Mouse (Mus musculus): ENCODE results near the gene Rassf7. TPM values are rescaled to one million over a fixed set of nuclear protein-coding genes. Genes with fewer than 3 reads are reported as not detected.

Gene Rassf7
- polyA plus RNA-seq (2015; fragmentation: Illumina TruSeq; extraction: RNeasy Lipid Tissue Mini Kit (QIAGEN cat#74804); ENCODE audit: low read depth, low replicate concordance), result 2.9 TPM

GRCm38 (mm10) chr7:141215101-141215879, at the start of gene Rassf7:
Gene Rassf7 (plus strand): TSS chr7:141215860.

GRCm38 (mm10) chr7:141172116-141173006, 43.3 kb upstream of the Rassf7 start, which contains the start of gene Rnh1:
Gene Rnh1 (minus strand): TSS chr7:141172857.

GRCm38 (mm10) chr7:141193948-141194347, 21.7 kb upstream of the Rassf7 start, which contains the start of the genes Hras and Lrrc56:
Gene Hras (minus strand): TSS chr7:141194005.
Gene Lrrc56 (plus strand): TSS chr7:141194157.

GRCm38 (mm10) chr7:141213605-141214235, 1.9 kb upstream of the Rassf7 start, which contains the start of gene Lmntd2:
Gene Lmntd2 (minus strand): TSS chr7:141214080.

GRCm38 (mm10) chr7:141228279-141229067, 12.8 kb downstream of the Rassf7 start, which contains the start of gene Phrf1:
Gene Phrf1 (plus strand): TSS chr7:141228784.

GRCm38 (mm10) chr7:141265739-141266561, 50.3 kb downstream of the Rassf7 start, which contains the start of gene Irf7:
Gene Irf7 (minus strand): TSS chr7:141266481.

Other genes with a start within 250 kb of the Rassf7 start
- 8.0 TPM for gene Ifitm1, start 248.6 kb upstream of the Rassf7 start, polyA plus RNA-seq (2015; fragmentation: Illumina TruSeq; extraction: RNeasy Lipid Tissue Mini Kit (QIAGEN cat#74804); ENCODE audit: low read depth, low replicate concordance)
- gene Ifitm3, start 205.1 kb upstream of the Rassf7 start, polyA plus RNA-seq (2015; fragmentation: Illumina TruSeq; extraction: RNeasy Lipid Tissue Mini Kit (QIAGEN cat#74804); ENCODE audit: low read depth, low replicate concordance), result 39.7 TPM
- 1.1 TPM for gene Ifitm6, start 197.9 kb upstream of the Rassf7 start, polyA plus RNA-seq (2015; fragmentation: Illumina TruSeq; extraction: RNeasy Lipid Tissue Mini Kit (QIAGEN cat#74804); ENCODE audit: low read depth, low replicate concordance)
- gene Gm17387, start 186.7 kb upstream of the Rassf7 start, polyA plus RNA-seq (2015; fragmentation: Illumina TruSeq; extraction: RNeasy Lipid Tissue Mini Kit (QIAGEN cat#74804); ENCODE audit: low read depth, low replicate concordance), result not detected
- gene B4galnt4, start 154.8 kb upstream of the Rassf7 start, polyA plus RNA-seq (2015; fragmentation: Illumina TruSeq; extraction: RNeasy Lipid Tissue Mini Kit (QIAGEN cat#74804); ENCODE audit: low read depth, low replicate concordance), result 44.9 TPM
- not detected for gene Pkp3, start 137.6 kb upstream of the Rassf7 start, polyA plus RNA-seq (2015; fragmentation: Illumina TruSeq; extraction: RNeasy Lipid Tissue Mini Kit (QIAGEN cat#74804); ENCODE audit: low read depth, low replicate concordance)
- 2.7 TPM for gene Sigirr, start 115.3 kb upstream of the Rassf7 start, polyA plus RNA-seq (2015; fragmentation: Illumina TruSeq; extraction: RNeasy Lipid Tissue Mini Kit (QIAGEN cat#74804); ENCODE audit: low read depth, low replicate concordance)
- not detected for gene Ano9, start 98.1 kb upstream of the Rassf7 start, polyA plus RNA-seq (2015; fragmentation: Illumina TruSeq; extraction: RNeasy Lipid Tissue Mini Kit (QIAGEN cat#74804); ENCODE audit: low read depth, low replicate concordance)
- gene Ptdss2, start 93.5 kb upstream of the Rassf7 start, polyA plus RNA-seq (2015; fragmentation: Illumina TruSeq; extraction: RNeasy Lipid Tissue Mini Kit (QIAGEN cat#74804); ENCODE audit: low read depth, low replicate concordance), result 59.5 TPM
- 53.6 TPM for gene Rnh1, start 43.0 kb upstream of the Rassf7 start, polyA plus RNA-seq (2015; fragmentation: Illumina TruSeq; extraction: RNeasy Lipid Tissue Mini Kit (QIAGEN cat#74804); ENCODE audit: low read depth, low replicate concordance)
- gene Hras, start 21.9 kb upstream of the Rassf7 start, polyA plus RNA-seq (2015; fragmentation: Illumina TruSeq; extraction: RNeasy Lipid Tissue Mini Kit (QIAGEN cat#74804); ENCODE audit: low read depth, low replicate concordance), result 235 TPM
- gene Lrrc56, start 21.7 kb upstream of the Rassf7 start, polyA plus RNA-seq (2015; fragmentation: Illumina TruSeq; extraction: RNeasy Lipid Tissue Mini Kit (QIAGEN cat#74804); ENCODE audit: low read depth, low replicate concordance), result 3.7 TPM
- not detected for gene Lmntd2, start 1.8 kb upstream of the Rassf7 start, polyA plus RNA-seq (2015; fragmentation: Illumina TruSeq; extraction: RNeasy Lipid Tissue Mini Kit (QIAGEN cat#74804); ENCODE audit: low read depth, low replicate concordance)
- 41.3 TPM for gene Phrf1, start 12.9 kb downstream of the Rassf7 start, polyA plus RNA-seq (2015; fragmentation: Illumina TruSeq; extraction: RNeasy Lipid Tissue Mini Kit (QIAGEN cat#74804); ENCODE audit: low read depth, low replicate concordance)
- gene Irf7, start 50.6 kb downstream of the Rassf7 start, polyA plus RNA-seq (2015; fragmentation: Illumina TruSeq; extraction: RNeasy Lipid Tissue Mini Kit (QIAGEN cat#74804); ENCODE audit: low read depth, low replicate concordance), result 3.1 TPM
- gene Cdhr5, start 60.9 kb downstream of the Rassf7 start, polyA plus RNA-seq (2015; fragmentation: Illumina TruSeq; extraction: RNeasy Lipid Tissue Mini Kit (QIAGEN cat#74804); ENCODE audit: low read depth, low replicate concordance), result not detected
- not detected for gene Sct, start 63.3 kb downstream of the Rassf7 start, polyA plus RNA-seq (2015; fragmentation: Illumina TruSeq; extraction: RNeasy Lipid Tissue Mini Kit (QIAGEN cat#74804); ENCODE audit: low read depth, low replicate concordance)
- 0.25 TPM for gene Drd4, start 76.1 kb downstream of the Rassf7 start, polyA plus RNA-seq (2015; fragmentation: Illumina TruSeq; extraction: RNeasy Lipid Tissue Mini Kit (QIAGEN cat#74804); ENCODE audit: low read depth, low replicate concordance)
- 47.0 TPM for gene Deaf1, start 111.8 kb downstream of the Rassf7 start, polyA plus RNA-seq (2015; fragmentation: Illumina TruSeq; extraction: RNeasy Lipid Tissue Mini Kit (QIAGEN cat#74804); ENCODE audit: low read depth, low replicate concordance)
- 50.5 TPM for gene Tmem80, start 111.9 kb downstream of the Rassf7 start, polyA plus RNA-seq (2015; fragmentation: Illumina TruSeq; extraction: RNeasy Lipid Tissue Mini Kit (QIAGEN cat#74804); ENCODE audit: low read depth, low replicate concordance)
- gene Eps8l2, start 123.0 kb downstream of the Rassf7 start, polyA plus RNA-seq (2015; fragmentation: Illumina TruSeq; extraction: RNeasy Lipid Tissue Mini Kit (QIAGEN cat#74804); ENCODE audit: low read depth, low replicate concordance), result 6.6 TPM
- 181 TPM for gene Taldo1, start 176.3 kb downstream of the Rassf7 start, polyA plus RNA-seq (2015; fragmentation: Illumina TruSeq; extraction: RNeasy Lipid Tissue Mini Kit (QIAGEN cat#74804); ENCODE audit: low read depth, low replicate concordance)
- 34.3 TPM for gene Gatd1, start 198.3 kb downstream of the Rassf7 start, polyA plus RNA-seq (2015; fragmentation: Illumina TruSeq; extraction: RNeasy Lipid Tissue Mini Kit (QIAGEN cat#74804); ENCODE audit: low read depth, low replicate concordance)
- gene Cend1, start 213.6 kb downstream of the Rassf7 start, polyA plus RNA-seq (2015; fragmentation: Illumina TruSeq; extraction: RNeasy Lipid Tissue Mini Kit (QIAGEN cat#74804); ENCODE audit: low read depth, low replicate concordance), result 400 TPM
- gene Slc25a22, start 222.0 kb downstream of the Rassf7 start, polyA plus RNA-seq (2015; fragmentation: Illumina TruSeq; extraction: RNeasy Lipid Tissue Mini Kit (QIAGEN cat#74804); ENCODE audit: low read depth, low replicate concordance), result 208 TPM
- gene Pidd1, start 228.2 kb downstream of the Rassf7 start, polyA plus RNA-seq (2015; fragmentation: Illumina TruSeq; extraction: RNeasy Lipid Tissue Mini Kit (QIAGEN cat#74804); ENCODE audit: low read depth, low replicate concordance), result 2.1 TPM
- gene Rplp2, start 231.5 kb downstream of the Rassf7 start, polyA plus RNA-seq (2015; fragmentation: Illumina TruSeq; extraction: RNeasy Lipid Tissue Mini Kit (QIAGEN cat#74804); ENCODE audit: low read depth, low replicate concordance), result 731 TPM
- 18.9 TPM for gene Pnpla2, start 239.3 kb downstream of the Rassf7 start, polyA plus RNA-seq (2015; fragmentation: Illumina TruSeq; extraction: RNeasy Lipid Tissue Mini Kit (QIAGEN cat#74804); ENCODE audit: low read depth, low replicate concordance)
- 4.0 TPM for gene Cracr2b, start 245.2 kb downstream of the Rassf7 start, polyA plus RNA-seq (2015; fragmentation: Illumina TruSeq; extraction: RNeasy Lipid Tissue Mini Kit (QIAGEN cat#74804); ENCODE audit: low read depth, low replicate concordance)